Mouse (Mus musculus) MEL-GATA-1-ER (cell line): ENCODE measurements at regions not wholly inside any gene's neighbourhood (a gene's known extent, or its start where the extent isn't known, plus 50 kb on each side); places are given as distances from the start of the nearest gene placed in this dataset.
"Not testable (repeated sequence)": the region's sequence is repeated elsewhere in the genome, so short reads cannot be mapped to it uniquely, and the experiment has no call there.

Source experiments
- DNase-seq: peaks from one replicate; pipeline ENCODE4 v3.0.0-alpha.2; 2012; ENCODE audit warnings: low read depth; ENCODE audit errors: extremely low read depth

DNA sequence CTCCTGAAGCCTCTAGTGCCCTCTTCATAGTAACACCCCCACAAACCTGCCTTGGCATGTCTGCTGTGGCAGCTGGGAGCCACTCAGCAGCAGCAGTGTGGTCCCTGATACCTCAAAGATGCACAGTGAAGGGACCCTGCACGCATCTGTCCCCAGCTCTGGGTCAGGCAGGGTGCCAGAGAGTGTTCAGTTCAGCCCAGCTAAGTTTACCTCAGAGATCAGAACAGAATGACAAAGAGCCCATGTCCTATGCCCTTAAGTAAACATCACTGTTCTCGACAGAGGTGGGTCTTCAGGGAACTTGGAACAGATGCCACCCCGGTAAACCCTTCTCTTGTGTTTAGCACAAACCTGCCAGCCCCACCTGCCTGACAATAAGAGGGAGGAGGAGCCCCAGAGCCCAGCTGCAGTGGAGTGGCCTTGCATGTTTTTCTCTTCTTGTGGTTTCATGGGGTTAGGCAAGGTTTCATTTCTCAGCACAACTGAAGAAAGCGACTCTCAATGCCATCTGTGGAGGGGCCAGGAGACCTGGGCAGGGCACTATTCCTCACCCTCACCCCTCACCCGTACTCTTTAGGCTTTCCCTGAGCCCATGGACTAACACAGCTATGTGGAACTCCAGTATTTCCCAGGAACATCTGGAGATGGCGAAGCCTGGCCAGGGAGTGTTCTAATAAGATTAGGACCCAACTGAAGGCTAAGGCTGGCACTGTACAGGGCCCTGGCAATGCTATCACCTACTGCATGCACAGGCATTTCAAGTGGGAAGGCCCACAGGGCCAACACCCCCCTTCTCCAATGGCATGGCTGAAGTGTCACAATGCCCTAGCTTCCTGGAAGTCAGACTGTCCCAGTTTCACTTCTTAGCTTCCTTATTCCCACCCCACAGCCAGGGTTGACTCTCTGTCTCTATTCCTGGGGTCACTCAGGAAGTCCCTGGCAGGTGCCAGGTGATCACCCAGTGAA lies 60.6 kb upstream of the Klf13 start:
- DNase-seq = no peak

- no peak for DNase-seq
These were observed 59.3 kb upstream of the Klf13 start for GRCm38 (mm10) chr7:63997997-63998396.

DNA sequence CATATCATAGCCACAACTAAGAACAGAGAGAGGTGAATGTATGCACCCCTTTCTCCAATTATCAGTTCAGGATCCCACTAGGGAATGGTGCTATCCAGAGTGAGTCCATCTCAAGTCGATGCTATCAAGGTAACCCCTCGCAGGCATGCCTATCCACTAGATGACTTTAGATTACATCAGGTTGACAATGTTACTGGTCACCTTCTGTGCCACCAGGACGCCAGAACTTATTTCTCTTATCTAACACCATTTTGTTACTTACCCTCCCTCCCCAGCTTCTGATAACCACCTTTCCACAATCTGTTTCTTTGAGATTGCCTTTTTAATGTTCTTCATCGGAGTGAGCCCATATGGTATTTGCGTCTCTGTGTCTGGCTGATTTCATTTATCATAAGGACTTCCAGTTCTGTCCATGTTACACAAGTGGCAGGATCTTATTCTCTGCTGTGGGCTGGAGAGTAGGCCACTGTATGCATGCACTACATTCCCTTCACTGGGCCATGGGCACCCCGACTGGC lies 57.9 kb upstream of the Klf13 start:
- DNase-seq = no peak

DNA sequence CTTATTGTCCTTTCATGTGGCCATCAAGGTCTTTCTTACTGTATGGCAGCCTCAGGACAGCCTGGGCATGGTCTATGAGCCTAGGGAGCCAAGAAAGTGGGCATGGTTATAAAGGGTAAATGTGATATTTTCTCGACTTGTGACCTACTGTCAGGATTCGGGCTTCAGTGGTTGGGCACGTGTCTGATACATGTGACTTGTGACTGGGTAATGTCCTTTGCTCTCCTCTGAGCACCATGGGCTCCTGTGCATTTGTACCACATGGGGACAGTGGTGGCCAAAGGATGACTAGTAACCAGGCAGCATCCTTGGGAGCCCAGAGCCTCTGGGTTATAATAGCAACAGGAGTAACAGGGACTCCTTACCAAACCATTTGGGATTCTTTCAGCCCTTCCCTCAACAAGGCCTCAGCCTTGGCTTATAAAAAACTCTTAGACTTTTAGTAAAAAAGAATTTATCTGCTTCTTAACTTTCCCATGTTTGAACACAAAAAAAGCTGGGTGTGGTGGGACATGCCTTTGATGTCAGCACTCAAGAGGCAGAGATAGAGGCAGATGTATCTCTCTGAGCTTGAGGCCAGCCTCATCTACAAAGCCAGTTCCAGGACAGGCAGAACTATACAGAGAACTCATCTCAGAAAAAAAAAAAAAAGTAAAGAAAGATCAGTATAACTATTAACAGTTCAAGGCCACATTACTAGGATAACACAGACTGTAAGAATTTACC lies 56.7 kb upstream of the Klf13 start:
- DNase-seq = no peak

DNA sequence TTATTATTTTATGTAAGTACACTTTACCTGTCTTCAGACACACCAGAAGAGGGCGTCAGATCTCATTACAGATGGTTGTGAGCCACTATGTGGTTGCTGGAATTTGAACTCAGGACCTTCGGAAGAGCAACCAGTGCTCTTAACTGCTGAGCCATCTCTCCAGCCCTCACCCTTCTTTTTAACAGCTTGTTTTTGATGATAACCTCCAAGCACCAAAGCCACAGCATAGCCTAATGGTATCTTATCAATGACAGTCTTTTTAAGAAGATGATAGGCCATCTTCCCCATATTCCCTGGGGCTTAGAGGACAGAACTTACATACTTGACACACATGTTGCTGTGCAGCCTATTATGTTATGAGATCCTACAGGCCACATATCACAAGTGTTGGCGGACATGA lies 56.1 kb upstream of the Klf13 start:
- DNase-seq = not testable (repeated sequence)

DNA sequence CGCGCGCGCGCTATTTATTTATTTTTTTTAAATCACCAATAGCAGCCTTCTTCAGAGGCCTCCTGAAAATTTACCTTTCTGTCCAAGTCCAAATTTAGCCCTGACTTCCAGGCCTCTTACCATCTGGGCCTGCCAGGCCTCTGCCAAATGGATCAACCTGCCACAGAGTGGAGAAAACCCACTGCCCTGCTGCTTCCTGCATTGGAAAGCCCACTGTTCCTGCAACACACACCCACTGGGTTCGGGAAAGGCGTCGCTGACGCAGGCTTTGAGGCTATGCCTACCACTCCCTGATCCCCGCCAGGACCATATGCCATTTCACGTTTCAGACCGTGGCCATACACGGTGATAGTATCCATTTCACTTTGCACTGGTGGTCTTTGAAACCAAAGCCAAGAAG lies 53.4 kb upstream of the Klf13 start:
- no peak for DNase-seq

DNA sequence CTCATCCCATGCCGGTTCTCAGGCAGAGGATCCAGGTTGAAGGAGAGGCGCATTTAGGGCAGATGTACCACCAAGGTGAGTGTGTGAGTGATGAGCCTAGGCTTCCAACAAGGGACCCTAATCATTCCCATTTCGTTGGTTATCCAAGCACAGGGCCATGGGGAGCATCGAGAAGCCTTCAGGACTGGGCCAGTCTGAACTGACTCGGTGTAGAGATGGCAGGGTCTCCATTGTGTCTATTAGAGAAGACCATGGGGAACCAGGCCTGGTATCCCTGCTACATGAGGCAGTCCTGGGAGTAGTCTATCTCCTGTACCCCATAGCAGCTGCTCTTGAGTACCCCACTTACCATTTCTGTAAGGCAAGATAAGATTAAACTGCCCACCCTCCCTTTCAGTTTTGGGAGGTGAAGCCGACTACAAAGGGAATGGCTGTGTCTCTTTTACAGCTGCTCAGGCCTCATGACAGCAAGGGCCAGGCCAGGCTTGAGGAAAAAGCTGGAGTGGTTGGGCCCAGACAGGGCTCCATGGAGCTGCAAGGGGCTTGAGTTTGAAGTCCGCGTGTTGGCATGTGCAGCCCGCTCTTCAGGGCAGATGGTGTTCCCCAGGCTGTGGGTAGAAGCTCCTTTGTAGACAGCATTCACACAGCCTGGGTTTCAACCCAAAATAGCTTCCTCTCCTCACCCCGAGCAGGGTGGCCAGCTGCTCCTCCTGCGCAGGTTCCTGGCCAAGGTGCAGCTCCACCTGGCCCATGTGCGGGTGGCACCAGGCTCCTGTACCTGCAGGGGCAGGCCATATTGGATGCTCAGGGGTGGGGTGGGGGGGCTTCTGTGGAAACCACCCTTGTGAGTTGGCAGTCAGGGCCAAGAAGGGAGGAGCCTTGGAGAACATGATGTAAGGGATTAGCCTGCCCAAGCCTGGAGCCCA lies 52.6 kb upstream of the Klf13 start:
- no peak for DNase-seq

DNA sequence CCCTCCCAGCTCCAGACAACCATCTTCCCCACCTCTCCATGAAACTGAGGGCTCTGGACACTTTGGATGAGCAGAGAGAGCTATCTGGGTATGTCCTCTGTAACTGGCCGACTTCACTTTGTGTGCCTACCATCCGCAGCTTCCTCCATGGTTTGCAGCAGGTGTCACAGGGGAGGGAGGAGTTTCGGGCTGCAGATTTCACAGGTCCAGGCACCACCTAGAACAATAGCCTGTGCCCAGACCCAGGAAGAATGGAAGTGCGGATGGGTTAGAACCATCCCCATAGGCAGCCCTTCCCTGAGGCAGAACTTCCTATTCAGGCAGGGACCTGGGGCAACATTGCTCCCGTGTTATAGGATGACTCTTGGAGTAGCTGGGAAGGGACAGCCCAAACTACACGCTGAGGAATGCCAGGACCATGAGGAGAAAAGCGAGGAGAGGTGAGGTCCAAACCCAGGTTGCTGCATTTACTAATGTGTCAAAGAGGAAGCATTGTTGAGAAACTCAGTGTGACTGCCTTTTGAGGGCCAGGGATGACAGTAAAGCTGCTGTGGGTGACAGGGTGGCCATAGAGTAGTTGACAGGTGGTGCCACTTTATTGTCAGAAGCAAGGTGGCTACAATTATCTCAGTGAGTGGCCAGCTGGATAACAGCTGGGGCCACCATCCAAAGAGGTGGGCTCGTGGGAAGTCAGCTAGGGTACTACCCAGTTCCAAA lies 51.8 kb upstream of the Klf13 start:
- no peak for DNase-seq

- no peak for DNase-seq
These were observed 51.0 kb upstream of the Klf13 start for GRCm38 (mm10) chr7:63989736-63990135.
